Mouse (Mus musculus): Measurements from ENCODE around the gene Rdh16. TPM values are rescaled to one million over a fixed set of nuclear protein-coding genes. Genes with fewer than 3 reads are reported as not detected.
"Not testable (repeated sequence)": the region's sequence is repeated elsewhere in the genome, so short reads cannot be mapped to it uniquely, and the experiment has no call there.

Gene Rdh16
- polyA plus RNA-seq, 1 experiment from 2014 or later = not detected

DNA sequence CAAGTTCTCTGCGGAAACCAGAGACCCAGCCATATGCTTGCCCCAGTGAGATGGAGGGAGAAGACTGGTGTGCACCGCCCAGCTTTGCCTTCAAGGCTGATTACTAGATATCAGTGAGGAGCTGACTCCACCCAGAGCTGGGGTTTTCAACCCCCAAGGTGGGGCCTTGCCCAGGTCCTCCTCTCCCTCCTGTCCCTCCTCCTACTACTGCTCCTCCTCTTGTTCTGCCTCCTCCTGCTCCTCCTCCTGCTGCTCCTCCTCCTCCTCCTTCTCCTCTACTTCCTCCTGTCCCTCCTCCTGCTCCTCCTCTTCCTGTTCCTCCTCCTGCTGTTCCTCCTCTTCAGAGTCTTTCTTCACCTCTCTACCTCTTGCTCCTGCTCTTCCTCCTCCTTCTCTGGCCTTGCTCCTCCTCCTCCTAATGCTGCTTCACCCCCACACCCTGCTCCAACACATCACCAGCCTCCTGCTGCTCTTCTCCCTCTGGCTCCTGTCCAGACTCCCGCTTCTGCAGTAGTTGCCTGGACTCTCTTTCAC lies 78.3 kb downstream of the Rdh16 start:
- Histone ChIP-seq H3K4me3 (replicated peaks; ENCODE audit: low read length) (no peak overlapping the region), H3K36me3 (ENCODE audit: control insufficient read depth, insufficient read depth, low read length) (no peaks in the 10 kb centered on the region), H3K9ac (ENCODE audit: low read length) (peak overlapping the region; percentile 34; the same call in 1 of the 2 replicates), H3K4me2 (ENCODE audit: low read depth, low read length) (peak overlapping the region; percentile 17; the same call in 1 of the 2 replicates), H3K4me1 (ENCODE audit: control insufficient read depth, insufficient read depth, low read length) (0 out of 2 replicates have a peak, but pooled peaks cover 6% of the 10 kb centered on the region), H3K9me3 (replicated peaks; ENCODE audit: control insufficient read depth, low read length) (no peaks in the 10 kb centered on the region), H3K27me3 (ENCODE audit: control insufficient read depth, insufficient read depth, low read length) (no peaks in the 10 kb centered on the region), H3K27ac (ENCODE audit: low read length) (peak overlapping the region; percentile 80)
- WGBS = 64% methylated on average over 3 of the region's 3 CpGs
- peak; percentile 73 for ATAC-seq (ENCODE audit: insufficient read depth, low FRiP score)

DNA sequence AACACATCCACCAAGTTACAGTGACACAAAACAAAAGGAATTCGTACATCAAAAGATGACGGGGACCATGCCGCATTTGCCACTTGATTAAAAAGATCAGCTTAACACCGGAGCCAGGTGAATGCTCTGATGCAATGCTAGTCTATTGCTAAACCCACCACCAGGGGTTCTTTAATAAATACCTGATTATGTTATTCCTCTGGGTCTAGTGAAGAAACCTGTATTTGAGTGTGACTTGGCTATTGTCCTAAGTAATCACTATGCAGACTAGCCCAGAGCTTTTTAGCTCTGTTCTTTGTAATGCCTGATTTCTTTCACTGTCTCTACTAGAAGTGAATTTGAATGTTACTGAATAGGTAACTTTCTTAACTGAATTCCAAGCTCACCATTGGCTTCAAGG lies 80.1 kb downstream of the Rdh16 start:
- H3K27me3 ChIP-seq (ENCODE audit: control insufficient read depth, insufficient read depth, low read length) = no peaks in the 10 kb centered on the region
- H3K27ac ChIP-seq (ENCODE audit: low read length) = no peak overlapping the region
- H3K4me2 ChIP-seq (ENCODE audit: low read depth, low read length) = no peak overlapping the region
- no peak overlapping the region for H3K9ac ChIP-seq (ENCODE audit: low read length)
- H3K4me3 ChIP-seq (replicated peaks; ENCODE audit: low read length) = no peak overlapping the region
- 86% methylated on average over 4 of the region's 4 CpGs for WGBS
- no peaks in the 10 kb centered on the region for H3K36me3 ChIP-seq (ENCODE audit: control insufficient read depth, insufficient read depth, low read length)
- H3K4me1 ChIP-seq (ENCODE audit: control insufficient read depth, insufficient read depth, low read length) = 0 out of 2 replicates have a peak, but pooled peaks cover 6% of the 10 kb centered on the region
- ATAC-seq (ENCODE audit: insufficient read depth, low FRiP score) = no peak
- H3K9me3 ChIP-seq (replicated peaks; ENCODE audit: control insufficient read depth, low read length) = no peaks in the 10 kb centered on the region

DNA sequence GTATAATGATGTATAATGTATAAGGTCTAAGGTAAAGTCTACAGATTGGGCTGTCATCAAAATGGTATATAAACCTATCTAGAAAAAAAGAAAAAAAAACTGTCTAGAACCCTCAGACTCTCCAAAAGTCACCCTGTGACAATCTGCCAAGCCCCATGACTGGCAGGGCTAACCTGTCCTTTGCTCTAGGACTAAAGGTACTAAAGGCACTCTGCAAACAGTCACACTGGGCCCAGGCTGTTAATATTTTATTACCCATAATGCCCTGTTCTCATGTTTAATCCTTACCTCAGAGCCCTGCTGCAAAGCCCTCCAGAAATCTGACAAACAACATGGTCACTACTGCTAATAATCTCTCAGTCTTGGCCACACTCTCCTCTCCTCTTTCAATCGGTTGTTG lies 85.6 kb downstream of the Rdh16 start:
- Histone ChIP-seq H3K4me2 (ENCODE audit: low read depth, low read length) (no peak overlapping the region), H3K4me3 (replicated peaks; ENCODE audit: low read length) (no peak overlapping the region), H3K9me3 (replicated peaks; ENCODE audit: control insufficient read depth, low read length) (no peaks in the 10 kb centered on the region), H3K27ac (ENCODE audit: low read length) (no peak overlapping the region), H3K36me3 (ENCODE audit: control insufficient read depth, insufficient read depth, low read length) (no peaks in the 10 kb centered on the region), H3K27me3 (ENCODE audit: control insufficient read depth, insufficient read depth, low read length) (no peaks in the 10 kb centered on the region), H3K9ac (ENCODE audit: low read length) (no peak overlapping the region), H3K4me1 (ENCODE audit: control insufficient read depth, insufficient read depth, low read length) (no peaks in the 10 kb centered on the region)
- WGBS = 82% methylated on average over 1 of the region's 1 CpGs
- ATAC-seq (ENCODE audit: insufficient read depth, low FRiP score) = no peak

- H3K27ac ChIP-seq (ENCODE audit: low read length) = no peak overlapping the region
- no peaks in the 10 kb centered on the region for H3K27me3 ChIP-seq (ENCODE audit: control insufficient read depth, insufficient read depth, low read length)
- no peak overlapping the region for H3K4me2 ChIP-seq (ENCODE audit: low read depth, low read length)
- WGBS = 77% methylated on average over 4 of the region's 4 CpGs
- no peak for ATAC-seq (ENCODE audit: insufficient read depth, low FRiP score)
- H3K4me1 ChIP-seq (ENCODE audit: control insufficient read depth, insufficient read depth, low read length) = no peaks in the 10 kb centered on the region
- H3K36me3 ChIP-seq (ENCODE audit: control insufficient read depth, insufficient read depth, low read length) = no peaks in the 10 kb centered on the region
- H3K4me3 ChIP-seq (replicated peaks; ENCODE audit: low read length) = no peak overlapping the region
- H3K9ac ChIP-seq (ENCODE audit: low read length) = no peak overlapping the region
- H3K9me3 ChIP-seq (replicated peaks; ENCODE audit: control insufficient read depth, low read length) = no peaks in the 10 kb centered on the region
Observed at GRCm38 (mm10) chr10:127886971-127887370, 86.0 kb downstream of the Rdh16 start.

GRCm38 (mm10) chr10:127888605-127889004 lies 87.7 kb downstream of the Rdh16 start, which contains the start of gene Rdh7:
Rdh7 (minus strand) TSS chr10:127888817.
- no peaks in the 10 kb centered on the region for H3K36me3 ChIP-seq (ENCODE audit: control insufficient read depth, insufficient read depth, low read length)
- no peak within 1 kb of the TSS for H3K4me3 ChIP-seq (replicated peaks; ENCODE audit: low read length)
- no peak for ATAC-seq (ENCODE audit: insufficient read depth, low FRiP score)
- no peaks in the 10 kb centered on the region; the same call in 1 of the 2 replicates for H3K4me1 ChIP-seq (ENCODE audit: control insufficient read depth, insufficient read depth, low read length)
- H3K27me3 ChIP-seq (ENCODE audit: control insufficient read depth, insufficient read depth, low read length) = no peaks in the 10 kb centered on the region
- H3K9ac ChIP-seq (ENCODE audit: low read length) = no peak within 1 kb of the TSS
- H3K4me2 ChIP-seq (ENCODE audit: low read depth, low read length) = no peak within 1 kb of the TSS
- H3K27ac ChIP-seq (ENCODE audit: low read length) = no peak within 1 kb of the TSS
- H3K9me3 ChIP-seq (replicated peaks; ENCODE audit: control insufficient read depth, low read length) = no peaks in the 10 kb centered on the region

- WGBS = 81% methylated on average over 1 of the region's 1 CpGs
- Histone ChIP-seq H3K9me3 (replicated peaks; ENCODE audit: control insufficient read depth, low read length) (no peaks in the 10 kb centered on the region), H3K36me3 (ENCODE audit: control insufficient read depth, insufficient read depth, low read length) (no peaks in the 10 kb centered on the region), H3K27me3 (ENCODE audit: control insufficient read depth, insufficient read depth, low read length) (no peaks in the 10 kb centered on the region), H3K27ac (ENCODE audit: low read length) (no peak overlapping the region), H3K4me1 (ENCODE audit: control insufficient read depth, insufficient read depth, low read length) (no peaks in the 10 kb centered on the region; the same call in 1 of the 2 replicates), H3K4me2 (ENCODE audit: low read depth, low read length) (no peak overlapping the region), H3K9ac (ENCODE audit: low read length) (no peak overlapping the region), H3K4me3 (replicated peaks; ENCODE audit: low read length) (no peak overlapping the region)
- no peak for ATAC-seq (ENCODE audit: insufficient read depth, low FRiP score)
Observed at GRCm38 (mm10) chr10:127891481-127891880, 90.5 kb downstream of the Rdh16 start.

DNA sequence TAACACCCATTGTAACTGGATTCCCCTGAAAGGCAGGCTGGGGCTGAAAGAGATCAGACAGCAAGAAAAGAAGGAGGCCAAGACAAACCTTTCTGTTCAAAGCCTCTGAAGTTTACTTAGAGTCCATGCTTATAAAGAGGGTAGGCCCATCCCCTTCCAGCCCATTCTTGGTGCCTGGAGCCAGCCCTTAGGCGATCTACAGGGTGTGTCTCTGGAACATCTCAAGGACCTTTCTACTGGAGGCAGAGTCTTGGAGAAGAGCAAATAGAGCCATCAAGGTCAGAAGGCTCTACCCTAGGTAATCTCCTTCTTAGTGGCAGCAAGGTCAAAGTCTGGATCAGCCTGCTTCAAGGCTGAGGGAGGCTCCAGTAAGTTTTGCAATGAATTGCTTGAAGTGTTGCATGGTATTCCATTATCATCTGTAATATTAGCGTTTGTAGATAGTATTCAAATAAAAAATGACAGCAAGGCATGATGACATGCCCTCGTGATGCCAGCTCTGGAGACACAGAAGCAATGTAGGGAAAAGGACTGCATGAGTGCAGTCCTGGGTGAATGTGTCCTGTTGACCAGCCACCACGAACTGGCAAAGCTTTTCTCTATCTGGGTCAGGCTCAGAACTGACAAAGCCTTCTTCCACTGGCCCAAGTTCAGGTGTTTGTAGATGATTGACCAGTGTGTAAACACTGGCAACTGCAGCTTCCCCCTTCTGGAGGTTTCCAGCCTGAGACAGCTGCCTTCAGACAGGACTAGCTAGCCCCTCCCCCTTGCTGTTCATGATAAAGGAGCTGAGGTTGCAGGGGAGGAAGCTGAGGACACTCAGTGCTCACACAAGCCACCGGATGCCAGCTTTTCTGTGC lies 92.4 kb downstream of the Rdh16 start:
- H3K36me3 ChIP-seq (ENCODE audit: control insufficient read depth, insufficient read depth, low read length); H3K4me3 ChIP-seq (replicated peaks; ENCODE audit: low read length); H3K4me2 ChIP-seq (ENCODE audit: low read depth, low read length); H3K27me3 ChIP-seq (ENCODE audit: control insufficient read depth, insufficient read depth, low read length); H3K4me1 ChIP-seq (ENCODE audit: control insufficient read depth, insufficient read depth, low read length); H3K9me3 ChIP-seq (replicated peaks; ENCODE audit: control insufficient read depth, low read length); H3K9ac ChIP-seq (ENCODE audit: low read length): not testable (repeated sequence)
- 44% methylated on average over 5 of the region's 5 CpGs for WGBS
- peak overlapping the region; percentile 73 for H3K27ac ChIP-seq (ENCODE audit: low read length)
- ATAC-seq (ENCODE audit: insufficient read depth, low FRiP score) = peak; percentile 89

Other genes starting within 250 kb of the Rdh16 start
- 95.6 and 102 TPM in 2 replicates for gene Lrp1, start 180.0 kb upstream of the Rdh16 start, polyA plus RNA-seq (2015; fragmentation: Nextera tagmentation; extraction: Ambion mirVana)
- 49.7 and 60.3 TPM in 2 replicates for gene Stat6, start 158.2 kb upstream of the Rdh16 start, polyA plus RNA-seq (2015; fragmentation: Nextera tagmentation; extraction: Ambion mirVana)
- 8.8 and 10.0 TPM in 2 replicates for gene Nemp1, start 134.3 kb upstream of the Rdh16 start, polyA plus RNA-seq (2015; fragmentation: Nextera tagmentation; extraction: Ambion mirVana)
- gene Nab2, start 132.6 kb upstream of the Rdh16 start, polyA plus RNA-seq (2015; fragmentation: Nextera tagmentation; extraction: Ambion mirVana) = 9.9 and 10.1 TPM in 2 replicates
- 24.5 and 28.6 TPM in 2 replicates for gene Myo1a, start 96.0 kb upstream of the Rdh16 start, polyA plus RNA-seq (2015; fragmentation: Nextera tagmentation; extraction: Ambion mirVana)
- gene Tac2, start 76.7 kb upstream of the Rdh16 start, polyA plus RNA-seq (2015; fragmentation: Nextera tagmentation; extraction: Ambion mirVana) = 0.72 and 1.8 TPM in 2 replicates
- gene Zbtb39, start 61.6 kb upstream of the Rdh16 start, polyA plus RNA-seq (2015; fragmentation: Nextera tagmentation; extraction: Ambion mirVana) = 2.0 and 2.2 TPM in 2 replicates
- gene Gpr182, start 49.4 kb upstream of the Rdh16 start, polyA plus RNA-seq (2015; fragmentation: Nextera tagmentation; extraction: Ambion mirVana) = 2.7 and 2.8 TPM in 2 replicates
- gene Rdh1, start 41.4 kb upstream of the Rdh16 start, polyA plus RNA-seq (2015; fragmentation: Nextera tagmentation; extraction: Ambion mirVana) = 0.10 and 0.11 TPM in 2 replicates
- 0.23 TPM in 1 of 2 replicates, not detected in the other for gene Rdh16f1, start 41.4 kb upstream of the Rdh16 start, polyA plus RNA-seq (2015; fragmentation: Nextera tagmentation; extraction: Ambion mirVana)
- gene Rdh9, start 24.8 kb upstream of the Rdh16 start, polyA plus RNA-seq (2015; fragmentation: Nextera tagmentation; extraction: Ambion mirVana) = 0.06 and 0.16 TPM in 2 replicates
- gene Rdh19, start 48.8 kb downstream of the Rdh16 start, polyA plus RNA-seq (2015; fragmentation: Nextera tagmentation; extraction: Ambion mirVana) = not detected in 2 replicates
- 0.10 TPM in 1 of 2 replicates, not detected in the other for gene Rdh16f2, start 65.3 kb downstream of the Rdh16 start, polyA plus RNA-seq (2015; fragmentation: Nextera tagmentation; extraction: Ambion mirVana)
- 0.40 and 0.57 TPM in 2 replicates for gene Rdh7, start 87.7 kb downstream of the Rdh16 start, polyA plus RNA-seq (2015; fragmentation: Nextera tagmentation; extraction: Ambion mirVana)
- 4.4 and 12.2 TPM in 2 replicates for gene Sdr9c7, start 97.4 kb downstream of the Rdh16 start, polyA plus RNA-seq (2015; fragmentation: Nextera tagmentation; extraction: Ambion mirVana)
- gene Hsd17b6, start 206.5 kb downstream of the Rdh16 start, polyA plus RNA-seq (2015; fragmentation: Nextera tagmentation; extraction: Ambion mirVana) = not detected in 2 replicates
- 64.6 and 68.4 TPM in 2 replicates for gene Prim1, start 214.0 kb downstream of the Rdh16 start, polyA plus RNA-seq (2015; fragmentation: Nextera tagmentation; extraction: Ambion mirVana)
- 625 and 721 TPM in 2 replicates for gene Naca, start 234.4 kb downstream of the Rdh16 start, polyA plus RNA-seq (2015; fragmentation: Nextera tagmentation; extraction: Ambion mirVana)

Measured in stomach, embryonic 16.5 days (tissue).